Mouse (Mus musculus) intestine, embryonic 14.5 days (tissue): Measurements from ENCODE around the gene Akap13. TPM values are rescaled to one million over a fixed set of nuclear protein-coding genes. Genes with fewer than 3 reads are reported as not detected.
A peak's percentile ranks its signal among the peaks of the same experiment; 100 is the strongest.

ENCODE experiments used
- ATAC-seq: fragments of 200-750 bp; cut with Nextera tagmentation; replicated peaks from 2 replicates; pipeline ENCODE4 v1.8.0; 2017; ENCODE audit warnings: low read depth, moderate number of reproducible peaks, moderate TSS enrichment, moderate library complexity; ENCODE audit not compliant: low FRiP score, low TSS enrichment
- DNase-seq: peaks from one replicate; pipeline ENCODE4 v3.0.0-alpha.2; 2018; ENCODE audit warnings: low spot score
- H3K27ac ChIP-seq: fragments of 300-500 bp; sonication (generic); 2 replicates; pipeline ENCODE4 v1.5.1; 2014; ENCODE audit warnings: low read depth, mild to moderate bottlenecking, control low read depth
- H3K27me3 ChIP-seq: fragments of 300-500 bp; sonication (generic); replicated peaks from 2 replicates; pipeline ENCODE4 v1.6.1; 2014; ENCODE audit warnings: low read length, control low read depth; ENCODE audit not compliant: control insufficient read depth, insufficient read depth
- H3K36me3 ChIP-seq: fragments of 300-500 bp; sonication (generic); 2 replicates; pipeline ENCODE4 v1.6.1; 2014; ENCODE audit warnings: low read length, control low read depth; ENCODE audit not compliant: control insufficient read depth, insufficient read depth
- H3K4me1 ChIP-seq: fragments of 300-500 bp; sonication (generic); replicated peaks from 2 replicates; pipeline ENCODE4 v1.6.1; 2014; ENCODE audit warnings: low read length, control low read depth, mixed read lengths; ENCODE audit not compliant: control insufficient read depth, insufficient read depth
- H3K4me2 ChIP-seq: fragments of 300-500 bp; sonication (generic); 2 replicates; pipeline ENCODE4 v1.6.1; 2014; ENCODE audit warnings: low read length
- H3K4me3 ChIP-seq: fragments of 300-500 bp; sonication (generic); 2 replicates; pipeline ENCODE4 v1.5.1; 2014; ENCODE audit warnings: low read depth, low read length, control low read depth, mixed read lengths
- H3K9ac ChIP-seq: fragments of 300-500 bp; sonication (generic); 2 replicates; pipeline ENCODE4 v1.6.1; 2014; ENCODE audit warnings: mild to moderate bottlenecking, low read length
- H3K9me3 ChIP-seq: fragments of 300-500 bp; sonication (generic); 2 replicates; pipeline ENCODE4 v1.6.1; 2016; ENCODE audit warnings: low read length, control low read depth; ENCODE audit not compliant: control insufficient read depth
- WGBS: fragments of 180-500 bp; shearing (Covaris S2); extraction: QIAGEN DNeasy Blood & Tissue Kit; methylation state at CpG from one replicate; pipeline ENCODE4 v1.1.7; 2014; 5-methylcytosine and 5-hydroxymethylcytosine counted together
- polyA plus RNA-seq: library from polyadenylated mRNA; unstranded; fragments of >200 nt; fragmentation: Nextera tagmentation; extraction: Ambion mirVana; gene quantifications from 2 replicates; pipeline ENCODE4 v1.2.1, GENCODE M21; 2014

The Akap13 gene
- polyA plus RNA-seq, 1 experiment from 2014 or later: 51.5 TPM

- ATAC-seq: no peak
- Histone ChIP-seq H3K36me3 (no peaks in the 10 kb centered on the region), H3K27me3 (no peaks in the 10 kb centered on the region), H3K4me2 (no peak overlapping the region), H3K4me1 (peaks cover 21% of the 10 kb centered on the region), H3K4me3 (no peak overlapping the region), H3K9ac (no peak overlapping the region), H3K27ac (no peak overlapping the region), H3K9me3 (no peaks in the 10 kb centered on the region)
- 89% methylated on average over 3 of the region's 3 CpGs for WGBS
- DNase-seq: no peak
Measured at GRCm38 (mm10) chr7:75530642-75531041, 75.3 kb downstream of the Akap13 start.

- no peak overlapping the region for H3K9ac ChIP-seq
- no peak overlapping the region for H3K27ac ChIP-seq
- no peak overlapping the region for H3K4me3 ChIP-seq
- H3K9me3 ChIP-seq: no peaks in the 10 kb centered on the region
- H3K4me2 ChIP-seq: no peak overlapping the region
- 0 out of 2 replicates have a peak, but pooled peaks cover 3% of the 10 kb centered on the region for H3K4me1 ChIP-seq
- no peaks in the 10 kb centered on the region for H3K27me3 ChIP-seq
- 83% methylated on average over 5 of the region's 5 CpGs for WGBS
- ATAC-seq (no peak), DNase-seq (no peak)
- peaks cover 4% of the 10 kb centered on the region; the same call in 1 of the 2 replicates for H3K36me3 ChIP-seq
Measured at GRCm38 (mm10) chr7:75533079-75533478, 77.7 kb downstream of the Akap13 start.

GRCm38 (mm10) chr7:75536298-75536697 lies 81.0 kb downstream of the Akap13 start:
- Histone ChIP-seq H3K9ac (no peak overlapping the region), H3K9me3 (no peaks in the 10 kb centered on the region), H3K4me1 (0 out of 2 replicates have a peak, but pooled peaks cover 3% of the 10 kb centered on the region), H3K27ac (no peak overlapping the region), H3K27me3 (no peaks in the 10 kb centered on the region), H3K36me3 (peaks cover 4% of the 10 kb centered on the region; the same call in 1 of the 2 replicates), H3K4me2 (no peak overlapping the region), H3K4me3 (no peak overlapping the region)
- ATAC-seq (no peak), DNase-seq (no peak)
- WGBS: 79% methylated on average over 5 of the region's 5 CpGs

- Histone ChIP-seq H3K9me3 (no peaks in the 10 kb centered on the region), H3K4me2 (no peak overlapping the region), H3K36me3 (peaks cover 4% of the 10 kb centered on the region; the same call in 1 of the 2 replicates), H3K4me1 (0 out of 2 replicates have a peak, but pooled peaks cover 3% of the 10 kb centered on the region), H3K27me3 (no peaks in the 10 kb centered on the region), H3K4me3 (no peak overlapping the region), H3K9ac (no peak overlapping the region), H3K27ac (no peak overlapping the region)
- 89% methylated on average over 2 of the region's 2 CpGs for WGBS
- no peak for ATAC-seq
- no peak for DNase-seq
Measured at GRCm38 (mm10) chr7:75537567-75537966, 82.2 kb downstream of the Akap13 start.

- H3K4me2 ChIP-seq: no peak overlapping the region
- WGBS: 80% methylated on average over 3 of the region's 3 CpGs
- H3K27me3 ChIP-seq: no peaks in the 10 kb centered on the region
- no peak for ATAC-seq
- H3K27ac ChIP-seq: no peak overlapping the region
- DNase-seq: no peak
- H3K36me3 ChIP-seq: peaks cover 4% of the 10 kb centered on the region; the same call in 1 of the 2 replicates
- no peak overlapping the region for H3K9ac ChIP-seq
- no peaks in the 10 kb centered on the region for H3K4me1 ChIP-seq
- H3K4me3 ChIP-seq: no peak overlapping the region
- H3K9me3 ChIP-seq: no peaks in the 10 kb centered on the region
Measured at GRCm38 (mm10) chr7:75538513-75538912, 83.2 kb downstream of the Akap13 start.

- Histone ChIP-seq H3K4me3 (no peak overlapping the region), H3K27ac (no peak overlapping the region), H3K4me1 (no peaks in the 10 kb centered on the region), H3K9me3 (no peaks in the 10 kb centered on the region), H3K27me3 (no peaks in the 10 kb centered on the region), H3K36me3 (peaks cover 4% of the 10 kb centered on the region; the same call in 1 of the 2 replicates), H3K9ac (no peak overlapping the region), H3K4me2 (no peak overlapping the region)
- DNase-seq (no peak), ATAC-seq (no peak)
- 84% methylated on average over 3 of the region's 3 CpGs for WGBS
Measured at GRCm38 (mm10) chr7:75539168-75539567, 83.8 kb downstream of the Akap13 start.

- WGBS: 65% methylated on average over 3 of the region's 3 CpGs
- Histone ChIP-seq H3K9ac (no peak overlapping the region), H3K36me3 (no peaks in the 10 kb centered on the region), H3K4me1 (peaks cover 24% of the 10 kb centered on the region), H3K27ac (peak overlapping the region; percentile 19; the same call in 1 of the 2 replicates), H3K27me3 (no peaks in the 10 kb centered on the region), H3K4me3 (no peak overlapping the region), H3K9me3 (no peaks in the 10 kb centered on the region), H3K4me2 (no peak overlapping the region)
- ATAC-seq (no peak), DNase-seq (no peak)
Measured at GRCm38 (mm10) chr7:75549856-75550255, 94.5 kb downstream of the Akap13 start.

GRCm38 (mm10) chr7:75550791-75551336 lies 95.5 kb downstream of the Akap13 start:
- Histone ChIP-seq H3K4me3 (no peak overlapping the region), H3K9me3 (no peaks in the 10 kb centered on the region), H3K27me3 (no peaks in the 10 kb centered on the region), H3K36me3 (no peaks in the 10 kb centered on the region), H3K9ac (no peak overlapping the region), H3K4me1 (peaks cover 29% of the 10 kb centered on the region), H3K4me2 (no peak overlapping the region), H3K27ac (no peak overlapping the region)
- DNase-seq: no peak
- no peak for ATAC-seq
- 86% methylated on average over 6 of the region's 6 CpGs for WGBS

- Histone ChIP-seq H3K4me3 (no peak overlapping the region), H3K9ac (no peak overlapping the region), H3K36me3 (no peaks in the 10 kb centered on the region), H3K27ac (peak overlapping the region; percentile 78), H3K9me3 (no peaks in the 10 kb centered on the region), H3K27me3 (no peaks in the 10 kb centered on the region), H3K4me1 (peaks cover 43% of the 10 kb centered on the region), H3K4me2 (no peak overlapping the region)
- ATAC-seq (no peak), DNase-seq (no peak)
- WGBS: 30% methylated on average over 8 of the region's 8 CpGs
Measured at GRCm38 (mm10) chr7:75553002-75553666, 97.8 kb downstream of the Akap13 start.
